Mouse (Mus musculus): ENCODE measurements around the gene Rps25. TPM values are rescaled to one million over a fixed set of nuclear protein-coding genes. Genes with fewer than 3 reads are reported as not detected.
A peak's percentile ranks its signal among the peaks of the same experiment; 100 is the strongest.
"Not testable (repeated sequence)": the region's sequence is repeated elsewhere in the genome, so short reads cannot be mapped to it uniquely, and the experiment has no call there.

The Rps25 gene
- polyA plus RNA-seq (2015; fragmentation: Nextera tagmentation; extraction: Ambion mirVana): 1,740 and 2,121 TPM in 2 replicates

DNA sequence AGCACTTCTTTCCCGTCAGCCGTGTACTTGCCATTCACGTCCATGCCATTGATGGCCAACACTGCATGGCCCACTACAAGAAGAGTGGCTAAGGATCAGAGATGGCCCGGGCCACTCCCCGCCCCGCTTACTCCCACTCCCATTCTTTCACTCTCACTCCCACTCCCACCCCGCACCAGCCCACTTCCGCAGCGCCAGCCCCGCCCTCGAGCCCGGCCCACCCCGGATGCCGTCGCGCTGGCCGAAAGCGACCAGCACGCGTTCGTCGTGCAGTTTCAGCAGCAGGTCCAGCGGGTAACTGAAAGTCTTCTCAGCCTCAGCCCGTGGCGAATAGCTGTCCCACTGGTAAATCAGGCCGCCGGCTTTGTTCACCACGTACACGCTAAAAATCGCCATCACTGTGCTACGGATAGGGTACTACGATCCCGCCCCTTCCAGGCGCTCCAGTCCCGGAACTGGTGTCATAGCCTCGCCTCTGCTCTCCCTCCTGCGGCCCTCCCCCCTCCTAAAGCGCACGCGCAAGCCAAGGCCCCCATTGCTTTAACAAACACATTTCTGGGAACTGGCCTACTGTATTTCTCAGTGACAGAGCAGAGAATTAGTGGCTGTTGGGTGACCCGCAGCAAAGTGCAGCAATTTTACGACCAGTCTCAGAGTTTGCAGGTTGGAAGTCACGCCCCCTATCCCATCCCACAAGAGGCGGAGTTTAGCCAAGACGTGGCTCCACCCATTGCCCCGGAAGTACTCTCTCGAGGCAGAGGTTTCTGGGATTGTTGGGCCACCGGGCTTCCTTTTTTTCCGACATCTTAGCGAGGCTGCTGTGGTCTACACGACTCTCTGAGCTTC lies at the start of gene Rps25, which contains the start of gene Trappc4:
Rps25 (plus strand) TSS at position 234 of the 846 bp plus-strand sequence.
Trappc4 (minus strand) TSS at position 695 of the 846 bp plus-strand sequence.
- peak; percentile 94 for ATAC-seq (ENCODE audit: insufficient read depth, low FRiP score, low read depth)
- under 1% methylated on average over 51 of the region's 51 CpGs for WGBS
- H3K9me3 ChIP-seq: no peaks in the 10 kb centered on the region
- peak within 1 kb of the TSS; percentile 76 for H3K9ac ChIP-seq
- 0 out of 2 replicates have a peak, but pooled peaks cover 3% of the 10 kb centered on the region for H3K4me1 ChIP-seq
- H3K27ac ChIP-seq: peak within 1 kb of the TSS; percentile 97
- H3K4me3 ChIP-seq (replicated peaks): peak within 1 kb of the TSS; percentile 93
- no peaks in the 10 kb centered on the region for H3K27me3 ChIP-seq (replicated peaks)
- peaks cover 44% of the 10 kb centered on the region for H3K36me3 ChIP-seq
- H3K4me2 ChIP-seq: peak within 1 kb of the TSS; percentile 63

- Histone ChIP-seq H3K27ac (no peak overlapping the region), H3K9ac (no peak overlapping the region), H3K27me3 (replicated peaks) (no peaks in the 10 kb centered on the region), H3K4me2 (no peak overlapping the region), H3K9me3 (no peaks in the 10 kb centered on the region), H3K4me3 (replicated peaks) (no peak overlapping the region), H3K4me1 (peaks cover 7% of the 10 kb centered on the region; the same call in 1 of the 2 replicates), H3K36me3 (peaks cover 60% of the 10 kb centered on the region)
- ATAC-seq (ENCODE audit: insufficient read depth, low FRiP score, low read depth): no peak
- WGBS: 71% methylated on average over 4 of the region's 4 CpGs
These were observed 49.7 kb upstream of the Rps25 start for GRCm38 (mm10) chr9:44357207-44357606.

DNA sequence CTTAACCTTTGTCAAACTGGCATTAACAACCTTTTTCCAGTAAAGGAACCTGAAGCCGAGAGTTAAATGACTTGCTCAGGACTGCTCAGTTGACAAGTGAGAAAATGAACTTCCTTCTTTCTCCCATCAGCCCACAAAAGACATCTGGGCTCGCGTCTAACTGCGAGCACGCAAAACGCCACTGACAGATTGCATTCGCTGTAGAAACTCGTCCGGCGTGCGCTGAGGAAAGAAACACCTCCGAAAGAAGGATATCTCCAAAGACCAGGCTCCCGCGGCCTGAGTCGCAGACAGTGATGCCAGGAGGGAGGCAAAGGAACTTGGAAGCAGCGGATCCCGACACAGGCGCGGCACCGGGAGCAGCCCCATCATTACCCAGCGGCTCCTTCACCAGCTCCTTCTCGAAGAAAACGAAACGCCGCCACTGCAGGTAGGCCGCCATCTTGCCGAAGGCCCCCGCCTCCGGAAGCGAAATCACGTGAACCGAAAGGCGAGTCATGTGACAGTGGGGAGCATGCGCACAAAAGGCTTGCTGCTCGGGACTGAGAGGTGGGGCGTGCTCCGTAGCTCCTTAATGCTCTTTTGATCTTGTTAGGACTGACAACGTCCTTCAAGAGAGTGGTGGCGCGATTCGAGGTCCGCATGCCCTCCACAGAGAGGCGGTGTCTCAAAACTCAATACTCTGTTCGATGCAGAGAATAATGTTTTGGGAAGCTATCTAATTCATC lies 45.6 kb upstream of the Rps25 start, which contains the start of gene Vps11:
Vps11 (minus strand) TSS at position 481 of the 728 bp plus-strand sequence.
- 1% methylated on average over 44 of the region's 44 CpGs for WGBS
- ATAC-seq (ENCODE audit: insufficient read depth, low FRiP score, low read depth): peak; percentile 90
- H3K27ac ChIP-seq: peak within 1 kb of the TSS; percentile 74
- H3K4me3 ChIP-seq (replicated peaks): peak within 1 kb of the TSS; percentile 94
- peak within 1 kb of the TSS; percentile 68 for H3K4me2 ChIP-seq
- H3K36me3 ChIP-seq: peaks cover 20% of the 10 kb centered on the region
- peaks cover 7% of the 10 kb centered on the region; the same call in 1 of the 2 replicates for H3K4me1 ChIP-seq
- peak within 1 kb of the TSS; percentile 84 for H3K9ac ChIP-seq
- no peaks in the 10 kb centered on the region for H3K27me3 ChIP-seq (replicated peaks)
- H3K9me3 ChIP-seq: no peaks in the 10 kb centered on the region

DNA sequence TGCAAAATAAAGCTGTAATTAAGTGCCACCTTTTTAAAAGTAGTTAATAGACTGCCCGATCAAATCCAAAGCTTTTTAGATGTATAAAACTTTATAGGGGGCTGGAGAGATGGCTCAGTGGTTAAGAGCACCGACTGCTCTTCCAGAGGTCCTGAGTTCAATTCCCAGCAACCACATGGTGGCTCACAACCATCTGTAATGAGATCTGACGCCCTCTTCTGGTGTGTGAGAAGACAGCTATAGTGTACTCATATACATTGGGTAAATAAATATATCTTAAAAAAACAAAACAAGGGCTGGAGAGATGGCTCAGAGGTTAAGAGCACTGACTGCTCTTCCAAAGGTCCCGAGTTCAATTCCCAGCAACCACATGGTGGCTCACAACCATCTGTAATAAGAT lies 45.0 kb upstream of the Rps25 start:
- not testable (repeated sequence) for H3K27me3 ChIP-seq (replicated peaks); H3K4me1 ChIP-seq; ATAC-seq (ENCODE audit: insufficient read depth, low FRiP score, low read depth); H3K9me3 ChIP-seq; H3K9ac ChIP-seq
- Histone ChIP-seq H3K27ac (peak overlapping the region; percentile 74), H3K4me2 (peak overlapping the region; percentile 68), H3K36me3 (peaks cover 15% of the 10 kb centered on the region), H3K4me3 (replicated peaks) (peak overlapping the region; percentile 94)
- WGBS: 37% methylated on average over 4 of the region's 4 CpGs

DNA sequence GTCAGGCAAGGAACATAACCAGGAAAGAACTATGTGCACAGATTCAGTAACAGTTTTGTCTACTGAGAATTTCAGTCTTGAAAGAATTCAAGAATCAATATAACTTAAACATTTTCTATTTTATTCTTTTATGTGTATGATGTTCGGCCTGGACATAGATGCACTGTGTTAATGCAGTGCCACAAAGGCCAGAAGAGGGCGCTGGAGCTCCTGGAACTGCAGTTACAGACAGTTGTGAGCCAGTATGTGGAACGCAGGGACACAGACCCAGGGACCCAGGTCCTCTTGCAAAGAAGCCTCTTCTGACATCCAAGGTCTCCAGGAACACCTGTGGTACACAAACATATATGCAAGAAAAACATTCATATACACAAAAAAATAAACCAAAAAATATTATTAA lies 42.5 kb upstream of the Rps25 start:
- Histone ChIP-seq H3K4me2 (no peak overlapping the region), H3K9ac (no peak overlapping the region), H3K27me3 (replicated peaks) (no peaks in the 10 kb centered on the region), H3K36me3 (peaks cover under 1% of the 10 kb centered on the region; the same call in 1 of the 2 replicates), H3K4me1 (peaks cover 7% of the 10 kb centered on the region; the same call in 1 of the 2 replicates), H3K4me3 (replicated peaks) (no peak overlapping the region), H3K9me3 (no peaks in the 10 kb centered on the region), H3K27ac (no peak overlapping the region)
- no peak for ATAC-seq (ENCODE audit: insufficient read depth, low FRiP score, low read depth)
- WGBS: 59% methylated on average over 3 of the region's 3 CpGs

DNA sequence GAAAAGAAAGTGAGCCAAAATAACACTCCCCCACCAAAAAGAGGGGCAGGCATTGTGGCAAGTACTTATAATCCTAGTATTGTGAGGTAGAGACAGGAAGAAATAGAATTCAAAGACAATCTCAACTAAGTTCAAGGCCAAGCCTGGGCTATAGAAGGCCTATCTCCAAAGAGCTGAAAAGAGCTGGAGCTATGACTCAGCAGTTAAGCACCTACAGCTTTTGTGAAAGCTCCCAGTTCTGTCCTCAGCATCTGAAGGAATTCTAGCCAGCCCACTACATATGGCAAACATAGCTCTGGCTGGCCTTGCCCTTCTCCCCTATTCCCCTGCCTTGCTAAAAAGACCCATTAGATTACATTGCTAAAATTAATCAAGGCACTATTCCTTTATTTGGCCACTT lies 33.6 kb upstream of the Rps25 start:
- ATAC-seq (ENCODE audit: insufficient read depth, low FRiP score, low read depth): no peak
- no peak overlapping the region for H3K9ac ChIP-seq
- no peak overlapping the region for H3K4me3 ChIP-seq (replicated peaks)
- no peaks in the 10 kb centered on the region for H3K36me3 ChIP-seq
- H3K4me1 ChIP-seq: no peaks in the 10 kb centered on the region
- H3K9me3 ChIP-seq: no peaks in the 10 kb centered on the region
- H3K27me3 ChIP-seq (replicated peaks): no peaks in the 10 kb centered on the region
- H3K4me2 ChIP-seq: no peak overlapping the region
- H3K27ac ChIP-seq: no peak overlapping the region

DNA sequence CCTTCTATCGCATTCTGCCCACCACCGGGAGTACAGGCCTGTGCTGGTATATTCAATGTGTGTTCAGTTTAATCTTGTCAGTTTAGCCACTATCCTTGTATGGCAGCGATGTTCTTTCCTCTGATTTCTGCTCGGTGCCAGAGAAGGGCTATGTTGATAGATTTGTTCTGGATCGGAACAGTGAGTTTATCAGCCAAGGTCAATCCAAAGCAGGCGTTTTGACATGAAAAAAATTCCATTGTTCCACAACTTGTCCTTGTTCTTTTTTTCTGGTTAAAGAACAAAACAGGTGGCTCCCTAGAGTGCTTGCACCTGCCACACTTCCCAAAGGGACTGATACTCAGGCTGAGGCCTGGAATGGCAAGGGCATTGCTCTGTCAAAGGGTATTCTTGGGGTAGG lies 30.8 kb upstream of the Rps25 start:
- Histone ChIP-seq H3K27ac (no peak overlapping the region), H3K9me3 (no peaks in the 10 kb centered on the region), H3K4me1 (peaks cover 11% of the 10 kb centered on the region; the same call in 1 of the 2 replicates), H3K4me2 (no peak overlapping the region), H3K9ac (no peak overlapping the region), H3K27me3 (replicated peaks) (no peaks in the 10 kb centered on the region), H3K4me3 (replicated peaks) (no peak overlapping the region), H3K36me3 (peaks cover under 1% of the 10 kb centered on the region; the same call in 1 of the 2 replicates)
- no peak for ATAC-seq (ENCODE audit: insufficient read depth, low FRiP score, low read depth)
- 83% methylated on average over 6 of the region's 6 CpGs for WGBS

DNA sequence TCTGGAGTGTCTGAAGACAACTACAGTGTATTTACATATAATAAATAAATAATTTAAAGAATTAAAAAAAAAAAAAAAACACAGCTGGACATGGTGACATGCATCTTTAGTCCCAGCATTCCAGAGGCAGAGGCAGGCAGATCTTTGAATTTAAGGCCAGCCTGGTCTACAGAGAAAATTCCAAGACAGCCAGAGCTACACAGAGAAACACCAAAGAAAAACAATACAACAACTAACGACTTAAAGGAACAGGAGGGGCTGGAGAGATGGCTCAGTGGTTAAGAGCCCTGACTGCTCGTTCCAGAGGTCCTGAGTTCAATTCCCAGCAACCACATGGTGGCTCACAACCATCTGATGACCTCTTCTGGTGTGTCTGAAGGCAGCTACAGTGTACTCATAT lies 29.6 kb upstream of the Rps25 start:
- WGBS: 84% methylated on average over 2 of the region's 2 CpGs
- H3K9me3 ChIP-seq; H3K9ac ChIP-seq; H3K4me2 ChIP-seq; ATAC-seq (ENCODE audit: insufficient read depth, low FRiP score, low read depth); H3K27me3 ChIP-seq (replicated peaks); H3K4me3 ChIP-seq (replicated peaks); H3K27ac ChIP-seq: not testable (repeated sequence)
- Histone ChIP-seq H3K4me1 (peaks cover 14% of the 10 kb centered on the region; the same call in 1 of the 2 replicates), H3K36me3 (peaks cover 13% of the 10 kb centered on the region)

DNA sequence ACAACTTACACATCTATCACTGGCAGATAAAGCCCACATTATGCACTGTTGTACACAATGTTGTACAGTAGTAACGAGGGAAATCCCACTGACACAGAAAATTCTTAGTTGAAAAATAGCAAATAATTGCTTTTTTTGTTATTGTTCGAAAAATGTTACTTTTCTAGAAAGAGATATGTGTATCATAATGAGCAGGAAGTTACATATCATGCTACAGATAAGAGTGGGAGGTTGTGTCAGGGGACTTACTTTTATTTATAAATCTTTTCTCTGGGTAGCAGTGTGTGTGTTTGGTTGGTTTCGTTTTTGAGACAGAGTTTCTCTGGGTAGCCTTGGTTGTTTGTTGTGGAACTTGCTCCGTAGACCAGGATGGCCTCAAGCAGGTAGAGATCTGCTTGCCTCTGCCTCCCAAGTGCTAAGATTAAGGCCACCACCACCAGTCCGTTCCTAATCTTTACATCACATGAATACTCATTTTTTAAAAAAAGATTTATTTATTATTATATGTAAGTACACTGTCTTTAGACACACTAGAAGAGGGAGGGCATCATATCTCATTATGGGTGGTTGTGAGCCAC lies 28.7 kb upstream of the Rps25 start:
- H3K36me3 ChIP-seq: peaks cover 22% of the 10 kb centered on the region
- peak overlapping the region; percentile 66 for H3K4me2 ChIP-seq
- peak overlapping the region; percentile 56; the same call in 1 of the 2 replicates for H3K9ac ChIP-seq
- H3K27ac ChIP-seq: peak overlapping the region; percentile 83
- 77% methylated on average over 5 of the region's 5 CpGs for WGBS
- H3K27me3 ChIP-seq (replicated peaks): no peaks in the 10 kb centered on the region
- peak overlapping the region; percentile 78 for H3K4me3 ChIP-seq (replicated peaks)
- H3K9me3 ChIP-seq: no peaks in the 10 kb centered on the region
- ATAC-seq (ENCODE audit: insufficient read depth, low FRiP score, low read depth): no peak
- peaks cover 14% of the 10 kb centered on the region; the same call in 1 of the 2 replicates for H3K4me1 ChIP-seq

DNA sequence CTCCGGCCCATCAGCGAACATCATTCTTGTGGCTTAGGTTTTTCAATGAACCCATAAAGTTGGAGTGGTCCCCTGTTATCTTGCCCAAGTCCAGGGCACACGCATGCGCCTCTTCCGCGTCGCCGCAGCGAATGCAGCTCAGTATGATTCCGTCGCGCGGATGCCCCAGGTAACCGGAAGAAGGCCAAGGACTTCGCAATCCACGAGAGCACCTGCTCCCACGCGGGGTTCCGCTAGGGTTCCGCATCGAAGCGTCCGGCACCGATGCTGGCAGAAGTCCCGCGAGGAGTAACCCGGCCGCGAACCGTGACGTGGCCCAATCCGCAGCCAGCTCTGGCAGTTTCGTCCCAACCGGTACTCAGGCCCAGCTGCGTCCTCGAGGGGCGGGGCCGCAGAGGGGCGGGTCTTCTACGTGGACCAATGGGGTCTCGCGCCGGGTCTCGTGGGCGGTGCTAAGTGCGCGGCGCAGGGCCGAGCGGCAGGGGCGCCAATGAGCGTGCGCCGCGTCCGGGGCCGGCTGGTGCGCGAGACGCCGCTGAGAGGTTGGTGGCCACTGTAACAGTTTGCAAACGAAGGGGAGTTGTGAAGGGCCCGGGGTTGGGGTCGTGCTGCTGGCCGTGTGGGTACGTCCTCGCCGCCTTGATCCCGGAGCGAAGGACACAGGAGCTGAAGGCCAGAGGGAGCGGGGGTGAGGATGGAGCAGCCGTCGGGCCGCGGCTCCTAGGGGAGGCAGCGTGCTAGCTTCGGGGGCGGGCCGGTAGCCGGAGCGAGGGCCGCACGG lies 27.7 kb upstream of the Rps25 start, which contains the start of gene Hyou1:
Hyou1 (plus strand) TSS at position 437 of the 781 bp plus-strand sequence.
- Histone ChIP-seq H3K4me3 (replicated peaks) (peak within 1 kb of the TSS; percentile 78), H3K4me1 (peaks cover 14% of the 10 kb centered on the region; the same call in 1 of the 2 replicates), H3K36me3 (peaks cover 32% of the 10 kb centered on the region), H3K9ac (peak within 1 kb of the TSS; percentile 86), H3K27me3 (replicated peaks) (no peaks in the 10 kb centered on the region), H3K27ac (peak within 1 kb of the TSS; percentile 83), H3K4me2 (peak within 1 kb of the TSS; percentile 80), H3K9me3 (no peaks in the 10 kb centered on the region)
- peak; percentile 97 for ATAC-seq (ENCODE audit: insufficient read depth, low FRiP score, low read depth)
- WGBS: under 1% methylated on average over 83 of the region's 83 CpGs

DNA sequence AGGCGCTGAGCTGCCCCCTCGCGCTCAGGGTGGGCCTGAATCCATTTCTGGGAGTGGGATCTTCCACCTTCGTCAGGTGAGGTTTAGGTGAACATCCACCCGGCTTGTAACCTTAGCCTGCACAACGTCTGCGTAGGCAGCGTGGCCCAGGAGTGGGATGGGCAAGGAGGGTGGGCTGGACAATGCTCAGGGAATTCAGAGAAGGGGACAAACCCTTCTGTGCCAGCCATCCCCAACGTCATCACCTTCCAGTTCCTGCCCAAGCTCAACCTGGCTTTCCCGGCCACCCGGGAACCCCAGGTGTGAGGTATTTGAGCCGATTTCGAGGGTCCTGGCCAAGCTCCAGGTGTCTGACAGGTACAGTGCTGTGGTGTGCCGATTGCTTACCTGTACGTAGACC lies 27.1 kb upstream of the Rps25 start:
- no peak for ATAC-seq (ENCODE audit: insufficient read depth, low FRiP score, low read depth)
- 3% methylated on average over 15 of the region's 15 CpGs for WGBS

More for the DNA sequence above, 27.1 kb upstream of the Rps25 start:
- Histone ChIP-seq H3K27me3 (replicated peaks) (no peaks in the 10 kb centered on the region), H3K36me3 (peaks cover 38% of the 10 kb centered on the region), H3K4me3 (replicated peaks) (peak overlapping the region; percentile 78), H3K9me3 (no peaks in the 10 kb centered on the region), H3K4me1 (peaks cover 14% of the 10 kb centered on the region; the same call in 1 of the 2 replicates), H3K4me2 (peak overlapping the region; percentile 80), H3K9ac (peak overlapping the region; percentile 86), H3K27ac (peak overlapping the region; percentile 78)
